Mouse (Mus musculus) stomach, postnatal 0 days (tissue): ENCODE results near the gene Enthd1.

Experiments used
- CTCF ChIP-seq: IDR thresholded peaks from 2 replicates; pipeline ENCODE4 v1.5.1; 2016; ENCODE audit warnings: antibody characterized with exemption, low read depth, mild to moderate bottlenecking, moderate library complexity
- EP300 ChIP-seq: optimal IDR thresholded peaks from 2 replicates; pipeline ENCODE3; 2016; ENCODE audit warnings: antibody characterized with exemption

- TF ChIP-seq CTCF (no peak), EP300 (no peak)
These were observed 107.0 kb downstream of the Enthd1 start for GRCm38 (mm10) chr15:80457984-80458383.
